Mouse (Mus musculus) testis, postnatal 14 days (tissue): ENCODE results near the gene Polk.

Experiments used
- DNase-seq: peaks from one replicate; pipeline ENCODE4 v3.0.0; 2021; ENCODE audit warnings: low spot score

Polk gene

DNA sequence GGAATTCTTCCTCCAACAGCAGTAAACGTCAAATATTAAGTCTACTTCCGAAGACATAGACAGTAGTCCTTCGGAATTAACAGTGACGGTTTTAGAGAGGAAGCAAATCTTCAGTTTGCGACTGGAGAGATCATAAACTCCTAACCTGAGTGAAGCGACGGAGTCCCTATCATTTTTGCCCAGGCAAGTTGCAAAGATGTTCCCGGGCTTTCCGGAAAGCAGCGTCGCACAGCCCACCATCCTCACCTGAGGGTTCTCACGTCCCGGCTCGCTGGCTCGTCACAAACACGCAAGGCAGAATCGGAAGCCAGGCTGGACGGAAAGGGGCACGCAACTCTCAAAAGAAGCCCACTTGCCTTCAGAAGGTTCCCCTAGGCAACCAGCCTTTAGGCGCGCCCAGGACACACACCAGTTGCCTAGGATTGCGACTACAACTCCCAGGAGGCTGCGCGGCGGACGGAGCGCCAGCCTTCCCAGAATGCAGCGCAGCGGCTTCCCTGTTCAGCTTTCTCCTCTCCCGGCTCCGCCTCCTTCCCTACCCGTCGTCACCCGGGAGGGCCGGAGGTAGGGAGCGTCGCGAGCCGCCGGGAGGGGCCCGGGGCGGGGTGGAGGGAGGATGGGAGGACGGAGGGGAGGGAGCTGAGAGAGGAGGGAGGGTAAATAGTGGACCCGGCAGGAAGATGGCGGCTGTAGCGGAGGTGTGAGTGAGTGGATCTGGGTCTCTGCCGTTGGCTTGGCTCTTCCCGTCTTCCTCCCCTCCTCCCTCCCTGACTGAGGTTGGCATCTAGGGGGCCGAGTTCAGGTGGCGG, at the start of gene Polk, which contains the start of gene Col4a3bp:
TSS of gene Polk (minus strand) at position 499 of the 809 bp plus-strand sequence.
TSS of gene Col4a3bp (plus strand) at position 538 of the 809 bp plus-strand sequence.
- peak; percentile 97 for DNase-seq

DNA sequence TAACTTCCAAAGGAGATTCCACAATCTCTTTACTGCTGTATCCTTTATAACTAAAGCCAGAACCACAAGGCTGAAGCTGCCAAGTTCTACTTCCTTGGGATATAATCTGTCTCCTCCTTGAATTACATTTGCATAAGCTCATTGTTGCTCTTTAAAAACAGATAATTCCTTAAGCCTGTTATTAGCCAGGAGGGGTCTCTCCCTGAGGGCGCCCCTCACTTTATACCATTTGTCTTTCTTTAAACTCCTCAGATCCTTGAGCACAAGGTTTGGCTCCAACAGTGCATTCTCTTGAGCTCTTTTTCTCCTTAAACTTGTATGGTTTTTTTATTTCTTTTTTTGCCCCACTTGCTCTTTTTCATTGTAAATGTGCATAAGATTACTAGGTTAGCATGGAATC, 46.3 kb upstream of the Polk start:
- DNase-seq, result no peak

DNA sequence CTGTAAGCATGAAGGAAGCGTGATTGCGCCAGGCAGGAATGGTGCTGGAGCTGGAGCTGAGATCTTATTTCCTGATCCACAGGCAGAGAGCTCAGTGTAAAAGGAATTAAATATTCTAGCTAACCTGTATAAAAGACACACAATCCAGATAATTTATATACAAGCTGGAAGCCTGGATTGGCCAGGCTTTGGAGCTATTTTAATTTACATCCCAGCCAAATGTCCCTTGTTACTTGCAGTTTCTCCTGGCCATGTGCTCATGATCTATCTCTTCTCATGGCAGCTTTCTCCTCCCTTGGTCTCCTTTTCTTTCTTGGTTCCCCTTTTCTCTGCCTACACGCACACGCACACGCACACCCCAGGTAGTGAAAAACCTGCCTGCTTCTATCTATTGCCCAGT, 44.2 kb upstream of the Polk start:
- no peak for DNase-seq

DNA sequence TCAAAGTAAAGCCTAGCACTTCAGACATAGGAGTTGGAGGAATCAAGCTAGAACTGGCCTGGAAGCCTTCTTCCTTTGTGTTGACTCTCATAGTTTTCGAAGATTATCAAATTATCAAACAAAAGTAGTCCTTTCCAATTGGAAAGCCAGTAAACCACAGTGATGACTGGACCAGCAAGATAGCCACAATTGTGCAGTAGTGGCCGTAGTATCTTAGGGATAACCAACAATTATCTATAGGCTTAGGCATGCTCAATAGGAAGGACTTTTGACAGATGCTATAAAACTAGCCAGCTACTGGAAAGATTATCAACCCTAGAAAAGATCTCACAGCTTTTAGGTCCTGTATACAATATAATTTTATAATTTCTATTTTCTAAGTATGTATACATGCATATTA, 41.8 kb upstream of the Polk start:
- no peak for DNase-seq

DNA sequence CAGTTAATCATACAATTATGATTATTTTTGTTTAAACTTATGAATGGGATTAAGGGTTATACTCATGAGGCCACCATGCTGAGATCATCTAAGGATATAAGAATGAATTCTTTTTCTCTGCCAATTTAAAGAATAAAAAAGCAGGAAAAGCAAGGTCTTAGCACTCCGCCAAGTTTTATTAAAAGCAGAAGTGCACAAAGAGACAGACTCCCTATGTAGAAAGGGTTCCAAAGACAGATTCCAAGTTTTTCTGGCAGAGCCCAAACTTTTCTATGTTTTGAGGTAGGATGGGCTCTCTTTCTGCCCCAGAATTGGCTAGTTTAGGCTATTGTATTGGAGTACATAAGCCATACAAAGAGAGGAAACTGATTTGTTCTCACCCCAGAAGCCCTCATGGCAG, 37.6 kb upstream of the Polk start:
- DNase-seq, result no peak

DNA sequence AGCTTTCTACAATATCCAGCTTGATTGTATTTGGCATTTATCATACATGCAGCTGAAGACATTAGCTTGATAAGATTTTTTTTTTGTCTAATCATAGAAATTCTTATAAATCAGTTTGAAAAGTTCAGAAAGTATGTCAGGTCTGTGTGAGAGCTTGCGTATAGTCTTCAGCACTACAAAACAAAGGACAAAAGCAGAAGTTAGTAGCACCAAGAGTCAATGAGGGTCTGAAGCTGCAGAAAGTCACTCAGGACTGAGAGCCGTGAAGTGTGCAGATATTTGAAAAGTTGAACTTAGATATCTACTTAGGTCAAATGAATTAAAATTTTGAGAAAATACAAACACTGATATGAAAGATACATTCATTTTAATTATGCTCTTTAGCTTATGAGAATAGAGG, 36.7 kb upstream of the Polk start:
- no peak for DNase-seq

DNA sequence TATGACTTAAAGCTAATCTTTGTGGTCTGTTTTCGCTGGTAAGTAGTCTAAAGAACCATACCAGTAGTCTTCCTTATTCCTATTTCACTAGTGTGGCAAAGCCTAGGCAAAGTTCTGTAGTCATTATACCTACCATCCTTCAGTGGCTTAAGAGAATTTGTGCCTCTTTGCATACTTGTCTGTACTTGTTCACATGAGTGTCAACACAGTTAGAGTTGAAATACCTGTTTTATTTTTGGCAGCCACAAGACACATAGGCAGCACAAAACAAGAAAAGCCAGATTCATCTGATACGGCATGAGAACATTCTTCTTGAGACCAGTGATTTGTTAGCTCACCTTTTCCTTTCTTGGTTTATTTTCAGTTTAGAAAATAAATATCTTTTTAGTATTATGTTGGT, 31.8 kb upstream of the Polk start:
- no peak for DNase-seq

DNA sequence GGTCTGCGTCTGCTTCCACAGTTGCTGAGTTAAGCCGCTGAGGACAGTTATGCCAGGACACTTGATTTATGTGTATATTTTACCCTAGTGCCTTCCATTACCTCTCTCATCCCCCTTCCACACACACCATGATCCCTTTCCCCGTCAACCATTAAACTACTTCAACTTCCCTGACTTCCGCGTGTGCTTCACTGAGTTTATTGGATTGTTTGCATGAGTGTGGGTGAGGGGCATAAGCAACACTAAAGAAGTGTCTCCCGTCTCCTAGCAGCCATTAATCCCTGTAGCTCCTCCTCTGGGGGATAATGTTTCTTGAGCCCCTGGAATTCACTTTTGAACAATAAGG, 28.6 kb upstream of the Polk start:
- DNase-seq, result no peak

DNA sequence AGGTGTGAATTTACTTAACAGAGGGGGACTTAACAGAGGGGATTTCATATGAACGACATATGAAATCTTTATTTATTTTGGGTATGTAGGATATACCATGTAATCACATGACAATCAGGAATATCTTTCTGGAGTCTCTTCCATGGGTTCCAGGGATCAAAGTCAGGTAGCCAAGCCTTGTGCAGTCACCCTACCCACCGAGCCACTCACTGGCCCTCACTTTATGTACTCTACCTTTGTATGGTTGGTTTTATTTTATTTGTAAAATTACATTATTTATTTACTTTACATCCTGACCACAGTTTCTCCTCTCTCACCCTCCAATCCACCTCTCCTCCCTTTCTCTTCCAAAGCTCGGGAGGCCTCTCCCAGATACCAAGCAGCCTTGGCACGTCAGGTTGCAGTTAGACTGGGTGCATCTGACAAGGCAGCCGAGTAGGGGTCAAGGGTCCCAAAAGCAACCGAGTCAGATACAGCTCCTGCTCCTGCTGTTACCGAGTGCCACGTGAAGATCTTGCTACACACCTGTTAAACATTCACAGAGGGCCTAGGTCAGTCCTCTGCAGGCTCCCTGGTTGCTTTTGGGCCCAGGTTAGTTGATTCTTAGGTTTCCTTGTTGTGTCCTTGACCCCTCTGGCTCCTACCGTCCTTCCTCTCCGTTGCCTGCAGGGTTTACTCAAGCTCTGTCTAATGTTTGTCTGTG, 28.1 kb upstream of the Polk start:
- DNase-seq, result no peak

DNA sequence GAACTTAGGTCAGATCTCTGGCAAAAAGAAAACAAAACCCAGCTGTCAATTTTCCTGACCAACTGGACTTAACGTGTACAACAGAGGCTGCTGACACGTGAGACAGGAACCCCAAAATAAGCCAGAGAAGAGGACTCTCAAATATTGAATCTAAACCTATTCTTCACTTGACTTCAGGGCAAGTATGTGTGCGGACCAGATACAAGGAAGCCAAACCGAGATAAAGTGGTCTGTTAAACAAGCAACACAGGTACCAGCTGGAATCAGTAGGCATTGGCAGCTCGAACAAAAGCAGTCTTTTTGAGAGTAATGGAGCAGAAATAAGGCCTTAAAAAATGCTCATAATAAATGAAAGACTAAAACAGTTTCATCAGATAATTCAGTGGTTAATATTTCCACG, 25.6 kb upstream of the Polk start:
- no peak for DNase-seq

DNA sequence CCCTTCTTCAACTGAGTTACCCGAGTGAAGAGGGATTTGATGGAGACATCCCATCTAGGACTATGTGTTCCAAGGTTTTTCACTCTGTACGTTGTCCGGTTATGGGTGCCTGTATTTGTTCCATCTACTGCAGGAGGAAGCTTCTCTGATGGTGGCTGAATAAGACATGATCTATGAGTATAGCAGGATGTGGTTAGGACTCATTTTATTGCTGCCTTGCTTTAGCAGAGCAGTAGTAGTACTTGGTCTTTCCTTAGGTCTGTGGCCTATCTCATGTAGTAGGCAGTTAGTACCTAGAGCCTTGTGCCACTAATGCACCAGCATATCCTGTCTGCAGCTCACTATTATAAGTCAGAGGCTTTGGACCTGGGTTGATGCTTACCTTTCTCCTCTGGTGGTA, 12.7 kb upstream of the Polk start:
- DNase-seq, result no peak

DNA sequence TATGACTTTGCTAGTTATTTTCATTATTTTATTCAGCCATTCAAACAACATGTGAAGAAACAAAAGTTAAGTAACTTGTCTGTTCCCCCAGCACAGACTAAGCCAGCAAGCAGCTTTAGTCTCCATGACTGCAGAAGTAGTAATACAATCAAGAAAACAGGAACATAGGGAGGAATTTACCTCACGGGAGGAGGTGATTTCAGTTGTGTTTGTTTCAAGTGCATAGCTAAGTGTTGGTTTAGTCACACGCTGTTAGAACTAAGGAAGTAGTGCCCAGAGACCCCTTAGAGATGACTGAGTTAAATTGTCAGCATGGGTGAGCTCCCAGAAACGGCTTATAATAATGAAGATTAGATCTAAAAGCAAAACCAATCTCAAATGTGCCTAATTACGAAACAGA, 5.6 kb upstream of the Polk start:
- no peak for DNase-seq

DNA sequence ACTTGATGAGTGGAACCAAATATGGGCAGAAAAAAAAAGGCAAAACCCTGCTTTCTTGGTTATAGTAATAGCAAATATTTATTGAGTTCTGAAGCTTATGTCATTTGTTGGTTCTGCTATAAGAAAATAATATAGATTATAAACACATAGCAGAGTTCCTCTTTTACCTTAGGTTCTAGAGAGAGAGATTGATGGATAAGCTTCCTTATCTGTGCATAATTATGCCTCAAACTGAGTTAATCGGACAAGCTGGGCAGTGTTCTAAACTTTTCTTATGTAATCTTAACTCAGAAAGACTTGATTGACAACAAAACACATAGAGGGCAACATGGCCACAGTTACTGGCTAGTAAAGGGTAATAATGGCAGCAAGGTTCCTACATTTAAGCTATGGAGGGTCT, 4.9 kb upstream of the Polk start:
- DNase-seq, result no peak

DNA sequence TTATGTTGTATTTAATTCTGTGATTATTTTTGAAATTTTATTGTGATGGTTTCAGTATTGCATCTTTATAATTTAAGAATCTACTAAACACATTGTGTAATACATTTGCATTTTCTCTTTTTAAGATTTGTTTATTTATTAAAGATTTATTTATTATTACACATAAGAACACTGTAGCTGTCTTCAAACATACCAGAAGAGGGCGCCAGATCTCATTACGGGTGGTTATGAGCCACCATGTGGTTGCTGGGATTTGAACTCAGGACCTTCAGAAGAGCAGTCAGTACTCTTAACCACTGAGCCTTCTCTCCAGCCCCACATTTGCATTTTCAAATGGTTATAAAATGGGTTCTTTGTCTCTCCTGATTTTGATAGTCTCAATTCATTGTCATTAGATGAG, 2.1 kb upstream of the Polk start:
- no peak for DNase-seq

DNA sequence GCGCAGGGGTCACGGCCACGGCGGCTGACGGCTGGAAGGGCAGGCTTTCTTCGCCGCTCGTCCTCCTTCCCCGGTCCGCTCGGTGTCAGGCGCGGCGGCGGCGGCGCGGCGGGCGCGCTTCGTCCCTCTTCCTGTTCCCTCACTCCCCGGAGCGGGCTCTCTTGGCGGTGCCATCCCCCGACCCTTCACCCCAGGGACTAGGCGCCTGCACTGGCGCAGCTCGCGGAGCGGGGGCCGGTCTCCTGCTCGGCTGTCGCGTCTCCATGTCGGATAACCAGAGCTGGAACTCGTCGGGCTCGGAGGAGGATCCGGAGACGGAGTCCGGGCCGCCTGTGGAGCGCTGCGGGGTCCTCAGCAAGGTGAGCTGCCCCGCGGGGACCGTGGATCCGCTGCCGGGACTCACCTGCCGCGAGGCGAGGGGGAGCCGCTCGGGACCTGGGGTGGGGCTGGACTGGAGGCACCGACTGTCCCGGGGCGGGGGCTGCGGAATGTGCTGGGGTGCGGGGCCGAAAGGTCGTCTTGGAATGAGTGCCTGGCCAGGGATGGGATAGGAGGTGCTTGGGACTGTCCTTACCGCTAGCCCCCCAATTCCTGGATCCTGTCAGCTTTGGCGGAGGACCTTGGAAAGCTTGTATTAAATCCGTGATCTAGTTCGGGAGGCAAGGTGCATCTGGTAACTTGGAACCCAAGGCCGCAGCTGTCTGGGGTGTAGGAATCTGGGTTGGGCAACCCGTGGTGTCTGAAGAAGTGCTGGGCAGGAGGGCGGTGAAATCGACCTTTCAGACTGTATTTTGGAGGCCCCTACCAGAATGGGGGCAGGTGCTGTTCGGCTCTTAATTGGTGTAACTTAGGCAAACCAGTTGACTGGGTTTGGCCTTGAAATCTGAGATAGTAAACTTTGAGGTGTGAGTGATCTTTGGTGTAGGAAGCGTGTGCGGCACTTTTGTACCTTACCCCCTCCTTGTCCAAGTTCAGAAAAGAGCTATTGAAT, 817 bp upstream of the Polk start:
- peak; percentile 79 for DNase-seq

DNA sequence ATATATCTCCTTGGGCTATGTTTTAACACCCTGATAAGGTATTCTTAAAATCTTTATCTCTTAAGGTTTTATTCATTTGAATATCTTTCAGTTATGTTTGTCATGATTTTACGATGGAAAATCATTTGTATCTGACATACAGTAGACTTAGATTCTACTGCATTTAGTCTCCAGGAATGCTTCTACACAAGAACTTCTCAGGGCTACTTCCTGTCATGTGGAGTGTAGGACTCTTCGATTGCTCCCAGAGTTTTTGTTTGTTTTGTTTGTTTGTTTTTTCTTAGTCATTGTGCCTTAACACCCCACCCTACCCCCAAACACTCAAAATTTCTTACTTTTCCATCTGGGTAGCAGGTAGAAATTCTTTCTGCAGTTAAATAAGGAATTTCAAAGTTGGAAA, 998 bp downstream of the Polk start:
- DNase-seq, result no peak

DNA sequence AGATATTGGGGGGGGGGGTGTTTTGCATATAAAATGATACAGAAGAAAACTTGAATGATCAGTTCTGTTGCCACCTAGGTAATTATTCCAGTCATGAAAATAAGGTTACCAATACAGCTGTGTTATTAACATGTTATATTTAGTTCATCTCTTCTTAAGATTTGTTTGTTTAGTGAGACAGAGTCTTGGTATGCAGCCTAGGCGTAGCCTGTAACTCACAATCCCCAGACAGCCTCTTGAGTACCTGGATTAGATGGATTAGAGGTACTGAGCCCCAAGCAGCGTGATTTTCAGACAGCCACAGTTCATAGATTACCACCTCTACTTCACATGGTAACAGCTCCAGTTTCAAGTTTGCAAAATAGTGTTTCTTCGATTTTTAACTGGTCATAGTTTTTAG, 4.3 kb downstream of the Polk start:
- DNase-seq, result no peak

DNA sequence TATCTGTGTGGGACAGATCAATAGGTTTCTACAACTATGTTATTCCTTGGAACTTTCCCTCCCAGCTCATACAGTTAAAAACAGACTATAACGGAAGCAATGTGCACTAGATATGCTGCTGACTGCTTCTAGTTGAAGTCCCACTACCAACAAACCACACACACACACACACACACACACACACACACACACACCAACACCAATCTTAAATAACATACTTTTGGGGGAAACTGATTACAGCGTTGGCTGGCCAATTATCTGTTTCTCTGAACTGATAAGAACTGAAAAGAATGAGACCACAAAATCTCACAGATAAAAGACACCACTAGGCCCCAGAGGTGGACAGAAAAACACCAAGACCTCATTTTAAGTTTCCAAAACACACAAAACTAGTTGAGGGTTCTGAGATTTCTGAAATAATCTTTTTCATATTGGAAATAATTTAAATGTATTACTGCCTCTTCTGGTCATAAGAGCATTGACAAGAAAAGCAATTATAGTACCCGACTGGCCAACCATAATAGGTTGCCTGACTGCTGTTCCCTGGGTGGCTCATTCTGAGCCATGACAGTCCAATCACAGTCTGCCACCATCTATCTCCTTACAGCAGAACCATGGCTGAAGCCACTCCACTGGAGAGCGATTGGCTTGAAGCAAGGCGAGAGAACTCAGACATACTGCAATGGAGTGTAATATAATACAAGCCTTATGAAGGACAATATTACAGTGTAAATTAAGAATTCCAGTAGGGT, 5.4 kb downstream of the Polk start:
- no peak for DNase-seq

DNA sequence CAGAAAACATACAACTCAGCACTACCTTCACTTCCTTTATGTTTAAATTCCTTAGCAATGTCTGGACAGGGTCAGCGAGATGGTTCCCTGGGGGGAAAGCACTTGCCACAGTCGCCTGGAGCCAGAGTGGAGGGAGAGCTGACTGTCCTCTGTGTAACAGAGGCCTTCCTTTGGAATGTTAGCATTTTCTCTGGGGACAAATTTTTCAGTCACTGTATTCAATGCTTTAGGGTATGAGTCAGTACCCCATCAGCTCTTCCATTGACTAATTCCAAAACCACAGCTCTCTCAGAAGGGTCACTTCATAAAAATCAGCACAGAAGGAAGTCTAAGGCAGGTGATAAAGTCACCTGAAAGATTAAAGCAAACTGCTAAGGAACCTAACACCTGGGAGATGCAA, 8.6 kb downstream of the Polk start:
- DNase-seq, result no peak

DNA sequence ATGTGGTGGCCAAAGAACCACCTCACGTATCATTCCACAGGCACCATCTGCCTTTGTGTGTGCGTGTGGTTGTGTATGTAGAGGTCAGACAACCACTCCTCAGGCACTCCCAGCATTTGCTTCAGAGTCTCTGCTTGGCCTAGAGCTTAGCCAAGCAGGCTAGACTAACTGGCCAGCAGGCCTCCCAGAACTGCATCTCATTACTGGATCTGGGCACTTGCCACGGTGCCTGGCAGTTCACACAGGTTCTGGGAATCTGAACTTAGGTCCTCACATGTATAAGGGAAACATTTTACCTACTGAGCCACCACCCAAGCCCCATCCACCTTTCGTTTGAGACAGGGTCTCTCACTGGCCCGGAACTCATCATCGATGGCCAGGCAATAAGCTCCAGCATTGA, 10.2 kb downstream of the Polk start:
- no peak for DNase-seq

DNA sequence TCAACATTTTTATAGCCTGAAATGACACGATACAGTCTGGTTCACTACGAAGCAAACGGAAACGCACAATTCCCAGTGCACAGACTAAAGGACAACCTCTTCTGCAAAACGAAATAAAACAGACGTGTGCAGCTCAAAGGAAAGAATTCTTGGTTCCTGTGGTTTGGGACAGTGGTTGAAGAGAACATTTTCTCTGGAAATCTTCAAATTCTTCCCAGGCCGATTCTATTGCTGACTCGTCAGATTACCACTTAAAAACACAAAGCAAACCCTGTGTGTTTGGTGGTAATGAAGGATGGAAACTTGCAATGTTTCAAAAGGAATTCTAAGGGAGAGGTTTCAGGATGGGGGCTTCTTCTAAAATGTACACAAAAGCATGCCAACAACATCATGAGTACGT, 12.3 kb downstream of the Polk start:
- DNase-seq, result no peak

DNA sequence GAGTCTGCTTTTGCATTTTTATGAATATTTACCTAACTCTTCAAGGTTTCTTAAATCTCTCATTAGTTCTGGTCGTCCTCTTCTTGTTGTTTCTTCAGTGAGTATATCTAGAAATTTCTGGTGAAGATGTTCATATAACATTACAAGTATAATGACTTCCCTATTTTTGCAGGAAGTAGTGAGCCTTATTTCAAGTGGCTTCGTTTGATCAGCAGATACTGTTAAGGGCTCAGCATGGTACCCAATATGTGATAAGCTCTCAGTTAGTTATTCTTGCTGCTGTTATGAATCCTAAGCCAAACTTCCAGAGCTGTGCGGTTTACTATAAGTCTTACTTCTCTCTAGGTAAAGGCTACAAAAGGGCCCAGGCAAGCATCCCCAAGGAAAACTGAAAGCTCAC, 12.8 kb downstream of the Polk start:
- no peak for DNase-seq
